Mouse (Mus musculus) MEL (cell line): ENCODE results near the gene Dapp1. TPM values are rescaled to one million over a fixed set of nuclear protein-coding genes. Genes with fewer than 3 reads are reported as not detected.
A peak's percentile ranks its signal among the peaks of the same experiment; 100 is the strongest.

ENCODE experiments used
- DNase-seq: peaks from one replicate; pipeline ENCODE4 v3.0.0; 2011; ENCODE audit warnings: low read depth, low spot score
- H3K27ac ChIP-seq: 2 replicates; pipeline ENCODE4 v1.5.1; 2012; ENCODE audit warnings: low read depth, mild to moderate bottlenecking, control low read depth, low read length, moderate library complexity; ENCODE audit not compliant: control insufficient read depth
- H3K27me3 ChIP-seq, 2 experiments: fragments of 150-350 bp in 1 of 2; sonication (generic) in 1 of 2; 2 replicates each; pipeline ENCODE4 v1.6.1; 2012; ENCODE audit warnings: low read length in 2 of 2, mild to moderate bottlenecking in 2 of 2, improper control_type of control experiment in 1 of 2, moderate library complexity in 1 of 2; ENCODE audit not compliant: insufficient read depth in 2 of 2, control insufficient read depth in 1 of 2
- H3K36me3 ChIP-seq, 2 experiments: 2 replicates each; pipeline ENCODE4 v1.6.1; 2012 to 2014; ENCODE audit warnings: low read length in 2 of 2, improper control_type of control experiment in 1 of 2, inconsistent platforms in 1 of 2, mild to moderate bottlenecking in 1 of 2; ENCODE audit not compliant: insufficient read depth in 2 of 2, control insufficient read depth in 1 of 2
- H3K4me1 ChIP-seq, 2 experiments: fragments of 150-350 bp in 1 of 2; sonication (generic) in 1 of 2; 2 replicates each; pipeline ENCODE4 v1.6.1; 2012; ENCODE audit warnings: low read length in 2 of 2, improper control_type of control experiment in 1 of 2, mild to moderate bottlenecking in 1 of 2; ENCODE audit not compliant: insufficient read depth in 2 of 2, control insufficient read depth in 1 of 2
- H3K4me3 ChIP-seq, 2 experiments: fragments of 150-350 bp in 1 of 2; sonication (generic) in 1 of 2; 2 replicates each; pipeline ENCODE4 v1.5.1; 2012; ENCODE audit warnings: low read depth in 2 of 2, low read length in 2 of 2, mild to moderate bottlenecking in 2 of 2, moderate library complexity in 2 of 2, control low read depth in 1 of 2, improper control_type of control experiment in 1 of 2; ENCODE audit not compliant: control insufficient read depth in 1 of 2, insufficient read depth in 1 of 2
- H3K79me2 ChIP-seq: 2 replicates; pipeline ENCODE4 v1.6.1; 2012; ENCODE audit warnings: mild to moderate bottlenecking, low read length, moderate library complexity; ENCODE audit not compliant: control insufficient read depth, poor library complexity, insufficient read depth
- H3K9ac ChIP-seq: 2 replicates; pipeline ENCODE4 v1.6.1; 2012; ENCODE audit warnings: low read depth, mild to moderate bottlenecking, control low read depth, low read length, moderate library complexity; ENCODE audit not compliant: control insufficient read depth, poor library complexity, severe bottlenecking
- H3K9me3 ChIP-seq: fragments of 150-350 bp; sonication (generic); replicated peaks from 2 replicates; pipeline ENCODE4 v1.6.1; 2012; ENCODE audit warnings: mild to moderate bottlenecking, low read length, improper control_type of control experiment, moderate library complexity; ENCODE audit not compliant: insufficient read depth
- CHD1 ChIP-seq: IDR thresholded peaks from 2 replicates; pipeline ENCODE4 v1.6.1; 2012; ENCODE audit warnings: low read depth, mild to moderate bottlenecking, inconsistent platforms, low read length, improper control_type of control experiment
- CHD2 ChIP-seq: IDR thresholded peaks from 2 replicates; pipeline ENCODE4 v1.6.1; 2011; ENCODE audit warnings: low read length, improper control_type of control experiment
- E2F4 ChIP-seq: IDR thresholded peaks from 2 replicates; pipeline ENCODE4 v1.6.1; 2011; ENCODE audit warnings: low read depth, low read length, improper control_type of control experiment, borderline replicate concordance
- ELF1 ChIP-seq: IDR thresholded peaks from 2 replicates; pipeline ENCODE4 v1.6.1; 2014; ENCODE audit warnings: low read depth, mild to moderate bottlenecking, inconsistent platforms, low read length, improper control_type of control experiment, moderate library complexity
- JUND ChIP-seq: IDR thresholded peaks from 2 replicates; pipeline ENCODE4 v1.6.1; 2011; ENCODE audit warnings: low read depth, mild to moderate bottlenecking, improper control_type of control experiment, low read length
- KAT2A ChIP-seq: conservative IDR thresholded peaks from 2 replicates; pipeline ENCODE4 v1.6.1; 2012; ENCODE audit warnings: low read depth, low read length, improper control_type of control experiment, inconsistent platforms
- MAFK ChIP-seq: IDR thresholded peaks from 2 replicates; pipeline ENCODE4 v1.6.1; 2011; ENCODE audit warnings: low read depth, mild to moderate bottlenecking, low read length, improper control_type of control experiment, borderline replicate concordance
- MAX ChIP-seq: IDR thresholded peaks from 2 replicates; pipeline ENCODE4 v1.6.1; 2011; ENCODE audit warnings: low read length, improper control_type of control experiment
- MAZ ChIP-seq: IDR thresholded peaks from 2 replicates; pipeline ENCODE4 v1.6.1; 2012; ENCODE audit warnings: low read depth, mild to moderate bottlenecking, inconsistent platforms, low read length, improper control_type of control experiment
- MEF2A ChIP-seq: IDR thresholded peaks from 2 replicates; pipeline ENCODE4 v1.6.1; 2014; ENCODE audit warnings: low read depth, mild to moderate bottlenecking, inconsistent platforms, low read length, improper control_type of control experiment; ENCODE audit not compliant: poor library complexity, insufficient replicate concordance, severe bottlenecking; ENCODE audit errors: extremely low read depth
- MYB ChIP-seq: IDR thresholded peaks from 2 replicates; pipeline ENCODE4 v1.6.1; 2011; ENCODE audit warnings: mild to moderate bottlenecking, low read depth, low read length, improper control_type of control experiment
- MYC ChIP-seq: IDR thresholded peaks from 2 replicates; pipeline ENCODE4 v1.6.1; 2011; ENCODE audit warnings: low read depth, mild to moderate bottlenecking, low read length, improper control_type of control experiment, moderate library complexity
- NRF1 ChIP-seq: IDR thresholded peaks from 2 replicates; pipeline ENCODE4 v1.6.1; 2014; ENCODE audit warnings: low read depth, mild to moderate bottlenecking, inconsistent platforms, low read length, improper control_type of control experiment, moderate library complexity; ENCODE audit not compliant: poor library complexity, insufficient read depth, severe bottlenecking
- POLR2A ChIP-seq, 2 experiments: IDR thresholded peaks; 2 replicates each; pipeline ENCODE4 v1.6.1; 2011 to 2012; ENCODE audit warnings: low read length in 2 of 2, mild to moderate bottlenecking in 2 of 2, control low read depth in 1 of 2, improper control_type of control experiment in 1 of 2, low read depth in 1 of 2, moderate library complexity in 1 of 2; ENCODE audit not compliant: control insufficient read depth in 1 of 2, insufficient read depth in 1 of 2, poor library complexity in 1 of 2
- POLR2AphosphoS2 ChIP-seq: IDR thresholded peaks from 2 replicates; pipeline ENCODE4 v1.6.1; 2011; ENCODE audit warnings: low read length, improper control_type of control experiment
- RAD21 ChIP-seq: IDR thresholded peaks from 2 replicates; pipeline ENCODE4 v1.6.1; 2011; ENCODE audit warnings: mild to moderate bottlenecking, low read depth, low read length, improper control_type of control experiment
- SIN3A ChIP-seq: IDR thresholded peaks from 2 replicates; pipeline ENCODE4 v1.6.1; 2012; ENCODE audit warnings: low read length, improper control_type of control experiment, inconsistent platforms
- TAL1 ChIP-seq: IDR thresholded peaks from 2 replicates; pipeline ENCODE4 v1.6.1; 2012; ENCODE audit warnings: mild to moderate bottlenecking, inconsistent platforms, low read length, moderate library complexity, mixed read lengths
- TCF12 ChIP-seq: IDR thresholded peaks from 2 replicates; pipeline ENCODE4 v1.6.1; 2014; ENCODE audit warnings: low read depth, mild to moderate bottlenecking, inconsistent platforms, low read length, improper control_type of control experiment, moderate library complexity
- UBTF ChIP-seq: IDR thresholded peaks from 2 replicates; pipeline ENCODE4 v1.6.1; 2012; ENCODE audit warnings: low read depth, mild to moderate bottlenecking, inconsistent platforms, low read length, improper control_type of control experiment, moderate library complexity, borderline replicate concordance; ENCODE audit not compliant: insufficient read depth
- USF1 ChIP-seq: IDR thresholded peaks from 2 replicates; pipeline ENCODE4 v1.6.1; 2014; ENCODE audit warnings: low read depth, mild to moderate bottlenecking, inconsistent platforms, low read length, improper control_type of control experiment, moderate library complexity
- USF2 ChIP-seq, 2 experiments: IDR thresholded peaks; 2 replicates each; pipeline ENCODE4 v1.6.1; 2011 to 2012; ENCODE audit warnings: improper control_type of control experiment in 2 of 2, low read length in 2 of 2, borderline replicate concordance in 1 of 2, inconsistent platforms in 1 of 2, low read depth in 1 of 2, mild to moderate bottlenecking in 1 of 2; ENCODE audit not compliant: insufficient read depth in 1 of 2
- ZC3H11A ChIP-seq: IDR thresholded peaks from 2 replicates; pipeline ENCODE4 v1.6.1; 2012; ENCODE audit warnings: low read depth, mild to moderate bottlenecking, inconsistent platforms, low read length, improper control_type of control experiment
- ZKSCAN1 ChIP-seq: IDR thresholded peaks from 2 replicates; pipeline ENCODE4 v1.6.1; 2012; ENCODE audit warnings: low read depth, mild to moderate bottlenecking, inconsistent platforms, low read length, improper control_type of control experiment, moderate library complexity
- ZMIZ1 ChIP-seq: IDR thresholded peaks from 2 replicates; pipeline ENCODE4 v1.6.1; 2012; ENCODE audit warnings: low read depth, mild to moderate bottlenecking, inconsistent platforms, low read length, improper control_type of control experiment, moderate library complexity
- ZNF384 ChIP-seq: IDR thresholded peaks from 2 replicates; pipeline ENCODE4 v1.6.1; 2012; ENCODE audit warnings: low read depth, mild to moderate bottlenecking, inconsistent platforms, low read length, improper control_type of control experiment
- polyA plus RNA-seq, 2 experiments: library from polyadenylated mRNA; stranded (reverse) in 1 of 2; unstranded in 1 of 2; fragments of >175 nt in 1 of 2; fragments of >200 nt in 1 of 2; gene quantifications; 2 replicates each; pipeline versions ENCODE4 v1.2.1 to v1.2.4; 2012; ENCODE audit warnings: low replicate concordance in 2 of 2, low read depth in 1 of 2; ENCODE audit not compliant: insufficient read length in 2 of 2, insufficient read depth in 1 of 2, missing spikeins in 1 of 2
- total RNA-seq: library from RNA; depleted of rRNA; stranded (reverse); fragments of 300-350 nt; gene quantifications from 2 replicates; pipeline ENCODE4 v1.2.3, GENCODE M21; 2012

The Dapp1 gene
- total and polyA plus RNA-seq, 3 experiments, result 45.7 to 91.5 (median 67.3) TPM

GRCm38 (mm10) chr3:137952914-137953880 lies 28.1 kb downstream of the Dapp1 start (continued):
- TF ChIP-seq MAFK (peak; percentile 44; the same call in 1 of the 2 replicates), ZKSCAN1 (no peak), NRF1 (no peak), POLR2A (IDR thresholded peaks at IDR 0.05; ENCODE audit: control insufficient read depth in 1 of 2, insufficient read depth in 1 of 2, low read depth in 1 of 2, low read length in 2 of 2, poor library complexity in 1 of 2) (peak in 1 of 2 experiments; percentile 52; a peak in 1 of 4 replicates), MAZ (peak; percentile 73; the same call in 1 of the 2 replicates), MAX (peak; percentile 74; the same call in 1 of the 2 replicates), TAL1 (peak; percentile 82), ZMIZ1 (0 out of 2 replicates have a peak, but pooled peaks have one; percentile 52), SIN3A (peak; percentile 77), CHD1 (no peak; the same call in 1 of the 2 replicates)

- H3K4me1 ChIP-seq, result peaks cover 41 to 82% of the 10 kb centered on the region in 2 experiments
- peak overlapping the region; percentile 90 for H3K27ac ChIP-seq
- DNase-seq, result peak; percentile 93
- no peaks in the 10 kb centered on the region for H3K27me3 ChIP-seq
- peaks cover 3 to 85% of the 10 kb centered on the region in 2 experiments for H3K36me3 ChIP-seq
- H3K9ac ChIP-seq, result peak overlapping the region; percentile 51
- H3K4me3 ChIP-seq, result no peak overlapping the region; a peak in 1 of 4 replicates
- H3K9me3 ChIP-seq, result no peaks in the 10 kb centered on the region
- H3K79me2 ChIP-seq, result peaks cover 4% of the 10 kb centered on the region
- no peak for TF ChIP-seq USF2 (IDR thresholded peaks at IDR 0.05; ENCODE audit: borderline replicate concordance in 1 of 2, insufficient read depth in 1 of 2, low read depth in 1 of 2, low read length in 2 of 2)
- peak; percentile 45; the same call in 1 of the 2 replicates for TF ChIP-seq ZMIZ1
- TF ChIP-seq USF1, result peak; percentile 39; the same call in 1 of the 2 replicates
- TF ChIP-seq ZNF384, result peak; percentile 97
- TF ChIP-seq MYC, result peak; percentile 99
- TF ChIP-seq TCF12, result peak; percentile 70; the same call in 1 of the 2 replicates
- peak; percentile 96 for TF ChIP-seq MAX
- no peak for TF ChIP-seq E2F4
- 0 out of 2 replicates have a peak, but pooled peaks have one; percentile 51 for TF ChIP-seq NRF1
- TF ChIP-seq CHD1, result no peak
- TF ChIP-seq KAT2A, result 0 out of 2 replicates have a peak, but pooled peaks have one; percentile 30
- no peak for TF ChIP-seq MAFK
- no peak for TF ChIP-seq UBTF
- TF ChIP-seq ELF1, result no peak
- TF ChIP-seq CHD2, result no peak; the same call in 1 of the 2 replicates
- 0 out of 2 replicates have a peak, but pooled peaks have one; percentile 73 for TF ChIP-seq JUND
- no peak for TF ChIP-seq MEF2A
- TF ChIP-seq MAZ, result no peak
- TF ChIP-seq POLR2A (IDR thresholded peaks at IDR 0.05; ENCODE audit: control insufficient read depth in 1 of 2, insufficient read depth in 1 of 2, low read depth in 1 of 2, low read length in 2 of 2, poor library complexity in 1 of 2), result no peak; a peak in 2 of 4 replicates
- peak; percentile 58; the same call in 1 of the 2 replicates for TF ChIP-seq MYB
- no peak for TF ChIP-seq ZC3H11A
- TF ChIP-seq POLR2AphosphoS2, result peak; percentile 53; the same call in 1 of the 2 replicates
- no peak; the same call in 1 of the 2 replicates for TF ChIP-seq RAD21
- no peak for TF ChIP-seq ZKSCAN1
- peak; percentile 67 for TF ChIP-seq SIN3A
- TF ChIP-seq TAL1, result peak; percentile 37; the same call in 1 of the 2 replicates
These were observed 29.0 kb downstream of the Dapp1 start for GRCm38 (mm10) chr3:137952225-137952913.
